Mouse (Mus musculus): ENCODE results near the gene Pid1.
"Not testable (repeated sequence)": the region's sequence is repeated elsewhere in the genome, so short reads cannot be mapped to it uniquely, and the experiment has no call there.

The Pid1 gene

DNA sequence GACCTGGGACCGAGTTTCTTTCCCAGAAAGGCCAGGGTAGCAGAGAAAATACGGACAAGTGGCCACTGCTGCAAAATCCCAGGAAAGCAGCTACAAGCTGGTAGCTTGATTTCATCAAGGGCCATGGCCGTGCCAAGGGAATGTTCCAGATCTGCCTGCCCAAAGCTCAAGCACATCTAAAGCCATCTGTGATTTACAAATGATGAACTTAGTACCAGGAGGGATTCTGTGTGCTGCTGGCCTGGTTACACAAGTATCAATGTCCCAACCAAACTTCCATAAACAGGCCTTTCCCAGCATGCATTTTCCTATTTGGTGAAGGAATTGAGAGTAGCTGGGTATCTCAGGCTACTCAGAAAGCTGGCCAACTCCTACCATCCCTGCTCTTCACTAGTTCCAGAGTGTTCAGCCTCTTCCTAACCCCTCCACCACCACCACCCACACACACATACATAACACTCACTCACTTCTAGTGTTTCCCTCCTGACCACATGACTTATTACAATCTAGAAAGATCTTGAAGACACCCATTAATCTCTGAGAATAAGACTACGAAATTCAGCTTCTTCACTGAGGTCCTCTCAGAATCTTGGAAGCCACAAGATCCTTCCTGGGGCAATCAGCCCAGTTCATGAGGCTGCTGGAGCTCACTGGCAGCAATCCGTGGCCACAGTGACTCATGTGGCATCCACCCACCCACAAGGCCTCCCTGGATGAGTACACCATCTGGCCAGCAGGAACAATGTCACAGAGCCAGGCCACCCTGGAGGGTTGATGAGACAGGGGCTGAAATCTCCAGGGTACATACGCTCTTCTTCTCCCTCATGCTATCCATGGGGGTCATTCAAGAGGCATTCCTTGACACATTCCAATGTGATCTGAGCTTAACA, 4.1 kb downstream of the Pid1 start:
- no peak for DNase-seq

DNA sequence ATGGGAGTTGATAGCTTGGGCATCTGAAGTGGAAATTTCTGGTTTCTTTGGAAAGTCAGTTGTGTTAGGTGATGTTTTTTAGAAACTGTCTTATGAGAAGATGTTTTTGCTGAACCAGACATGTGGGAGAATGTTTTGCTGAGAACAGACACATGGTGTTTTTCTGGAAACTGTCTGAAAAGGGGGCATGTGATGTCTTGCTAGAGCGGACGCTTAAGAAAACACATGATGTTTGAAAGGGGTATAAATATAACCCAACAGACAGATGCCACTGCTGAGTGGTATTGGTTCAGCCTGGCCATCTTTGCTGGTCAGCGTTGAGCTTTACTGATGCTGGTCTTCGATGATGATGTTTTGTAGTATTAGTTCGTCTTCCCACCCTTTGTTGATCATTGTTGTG, 6.8 kb downstream of the Pid1 start:
- DNase-seq, result no peak

DNA sequence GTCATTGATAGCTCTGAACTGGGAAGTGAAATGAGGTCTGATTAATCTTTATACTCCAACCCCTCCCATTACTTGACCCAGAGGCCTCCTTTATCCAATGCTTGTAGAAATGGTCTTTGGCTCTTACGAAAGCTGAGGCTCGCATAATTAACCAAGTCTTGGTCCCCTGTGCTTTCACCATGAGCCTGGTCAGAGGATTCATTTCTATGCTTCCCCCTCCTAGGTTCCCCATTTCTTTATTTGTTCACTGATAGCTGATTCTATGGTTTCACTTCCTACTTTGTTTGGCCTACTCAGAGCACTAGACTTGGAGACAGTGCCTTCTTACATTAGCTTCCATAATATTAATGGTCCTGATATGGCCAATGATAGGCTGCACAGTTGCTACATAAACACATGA, 13.7 kb downstream of the Pid1 start:
- DNase-seq, result no peak

DNA sequence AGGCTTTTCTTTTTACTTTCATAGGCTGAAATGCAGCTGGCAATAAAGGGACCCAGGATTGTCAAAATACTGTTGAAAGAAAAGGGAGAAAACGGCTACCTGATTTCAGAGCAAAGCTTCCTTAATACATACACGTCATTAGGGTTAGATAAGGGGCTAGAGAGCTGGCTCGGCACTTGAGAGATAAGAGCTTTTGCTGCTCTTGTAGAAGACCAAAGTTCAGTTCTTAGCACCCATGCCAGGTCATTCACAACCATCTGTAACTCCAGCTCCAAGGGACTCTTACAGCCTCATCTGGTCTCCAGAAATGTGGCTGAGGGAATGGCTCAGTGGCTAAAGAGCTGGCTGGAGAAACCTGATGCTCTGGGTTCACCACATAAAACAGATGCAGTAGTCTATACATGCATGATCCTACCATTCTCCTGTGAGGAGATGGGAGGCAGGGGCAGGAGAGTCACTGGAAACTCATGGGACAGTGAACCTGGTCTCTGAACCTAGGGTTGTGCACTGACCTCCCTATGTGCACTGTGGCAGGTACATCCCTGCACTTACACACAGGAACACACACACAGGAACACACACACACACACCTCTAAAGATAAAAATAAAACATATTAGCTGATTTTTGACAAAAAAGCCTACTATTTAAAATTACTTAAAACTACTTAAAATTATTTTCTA, 16.0 kb downstream of the Pid1 start:
- DNase-seq, result no peak

DNA sequence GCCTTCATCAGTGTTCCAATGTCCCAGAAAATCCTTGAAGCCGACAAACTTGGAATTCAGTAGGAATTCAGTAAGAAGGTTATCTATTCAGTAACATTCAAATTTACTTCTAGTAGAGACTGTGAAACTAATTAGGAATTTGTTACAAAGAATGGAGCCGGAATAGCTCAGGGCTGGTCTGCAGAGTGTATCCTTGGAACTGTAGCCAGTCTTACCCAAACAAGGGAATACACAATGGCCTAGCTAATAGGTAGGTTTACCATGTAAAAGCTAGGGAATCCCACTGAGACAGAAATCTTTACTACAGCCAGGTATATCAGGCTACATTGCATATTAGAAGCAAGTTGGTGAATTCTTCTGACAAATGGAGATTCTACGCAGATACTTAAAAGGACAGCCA, 31.2 kb downstream of the Pid1 start:
- DNase-seq, result not testable (repeated sequence)

DNA sequence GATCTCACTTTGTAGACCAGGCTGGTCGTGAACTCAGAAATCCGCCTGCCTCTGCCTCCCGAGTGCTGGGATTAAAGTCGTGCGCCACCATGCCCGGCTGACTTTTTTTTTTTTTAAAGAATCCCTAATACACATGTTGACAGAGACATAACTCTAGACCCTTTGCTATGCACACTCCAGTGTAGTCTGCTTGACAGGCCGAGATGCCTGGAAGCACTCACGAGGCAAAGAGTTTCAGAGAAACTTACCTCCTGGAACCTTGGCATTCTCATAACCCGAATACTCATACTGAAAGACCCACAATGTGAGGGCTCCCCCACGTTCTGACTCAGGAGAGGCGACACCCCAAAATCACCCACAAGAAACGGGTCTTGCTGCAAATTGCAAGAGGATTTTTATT, 32.1 kb downstream of the Pid1 start:
- DNase-seq, result not testable (repeated sequence)

DNA sequence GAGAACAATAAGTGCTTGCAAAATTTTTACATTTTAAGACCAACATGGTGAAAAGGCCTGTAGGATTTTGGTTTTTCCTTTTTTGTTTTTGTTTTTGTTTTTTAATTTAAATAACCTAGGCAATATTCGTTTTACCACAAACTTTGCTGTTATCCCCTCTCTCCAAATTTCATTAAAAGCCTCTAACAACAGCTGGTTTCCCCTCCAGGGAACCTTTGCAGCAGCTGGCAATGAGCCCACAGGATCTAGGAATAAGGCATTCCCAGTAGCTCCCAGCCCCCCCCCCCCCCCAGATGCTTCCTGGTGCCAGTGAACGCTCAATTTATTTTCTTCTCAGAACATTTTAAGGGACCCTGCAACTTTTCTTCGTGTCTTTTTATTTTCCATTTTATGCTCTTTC, 38.7 kb downstream of the Pid1 start:
- DNase-seq, result peak in 1 of 2 experiments; percentile 33

DNA sequence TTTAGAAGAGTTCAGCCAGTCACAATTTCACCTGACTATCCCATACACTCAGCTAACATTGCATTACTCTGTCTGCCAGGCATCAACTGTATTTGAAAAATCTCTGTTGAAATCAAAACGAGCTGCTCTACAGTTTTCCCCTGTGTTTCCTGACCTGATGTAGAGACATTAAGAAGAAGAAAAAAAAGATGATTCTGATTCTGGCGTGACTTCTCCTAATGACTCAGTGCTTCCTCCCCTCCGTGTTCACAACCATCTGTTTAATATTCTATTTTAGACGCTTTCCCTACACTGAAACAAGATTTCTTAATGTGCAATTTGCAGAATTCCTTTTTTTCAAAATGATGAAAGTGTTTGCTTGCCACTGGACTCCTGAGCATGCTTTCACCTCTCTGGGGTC, 42.7 kb downstream of the Pid1 start:
- DNase-seq, result no peak

DNA sequence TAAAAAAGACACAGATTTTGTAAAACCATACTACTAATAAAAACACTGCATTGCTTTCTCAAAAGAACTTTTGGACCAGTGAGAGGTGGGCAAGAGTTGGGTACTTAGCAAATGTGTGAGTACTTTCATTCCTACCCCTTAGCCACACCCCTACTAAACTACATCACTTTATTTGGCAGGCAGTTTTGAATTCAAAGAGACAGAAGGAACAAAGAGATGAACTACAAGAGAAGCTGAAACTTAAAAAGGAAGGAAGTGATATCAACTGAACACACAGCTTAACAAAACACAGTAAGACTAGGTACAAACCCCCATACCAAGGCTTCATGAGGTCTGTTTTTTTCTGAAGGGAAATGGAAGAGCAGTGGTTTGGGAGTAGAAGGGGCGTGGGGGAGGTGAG, 45.4 kb downstream of the Pid1 start:
- no peak for DNase-seq

DNA sequence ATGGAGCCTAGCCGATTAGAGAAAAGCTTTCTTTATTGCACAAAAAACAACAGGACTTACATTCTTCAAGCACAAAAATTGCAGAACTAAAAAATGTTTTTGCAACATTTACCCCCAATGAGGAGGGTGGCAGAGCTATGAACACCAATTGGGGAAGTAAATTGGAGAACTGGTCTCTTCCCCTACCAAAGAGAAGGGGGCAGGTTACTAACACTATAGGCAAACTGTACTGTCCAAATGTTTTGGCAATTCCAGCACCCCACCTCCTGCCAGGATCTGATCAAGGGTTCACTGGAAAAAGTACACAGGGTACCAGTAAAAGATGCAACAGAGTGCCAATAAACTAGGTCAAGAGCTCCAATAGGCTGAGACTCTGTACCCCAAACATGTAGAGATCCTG, 46.2 kb downstream of the Pid1 start:
- DNase-seq, result peak in 1 of 2 experiments; percentile 11

DNA sequence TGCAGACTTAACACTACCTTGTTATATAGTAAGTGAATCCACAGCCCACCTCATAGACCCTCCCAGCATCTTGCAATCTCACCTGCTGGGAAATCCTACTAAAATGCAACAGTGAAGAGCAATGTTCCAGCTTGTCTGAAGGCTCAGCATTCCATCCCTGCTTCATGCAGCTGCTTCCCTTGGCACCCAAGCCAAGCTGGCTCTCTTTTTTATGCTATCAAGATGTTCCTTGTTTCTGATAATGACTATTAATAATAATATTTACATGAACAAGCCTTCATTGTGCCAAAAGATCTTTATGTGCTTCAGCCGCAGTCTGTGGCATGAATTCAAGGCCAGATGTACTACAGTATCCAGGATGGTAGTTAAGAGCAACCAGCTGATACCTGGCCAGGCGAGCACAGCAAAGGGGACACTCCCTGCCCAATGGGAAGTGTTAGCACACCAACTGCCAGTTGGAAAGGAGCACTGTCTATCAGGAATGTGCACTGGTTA, 54.0 kb downstream of the Pid1 start:
- no peak for DNase-seq

DNA sequence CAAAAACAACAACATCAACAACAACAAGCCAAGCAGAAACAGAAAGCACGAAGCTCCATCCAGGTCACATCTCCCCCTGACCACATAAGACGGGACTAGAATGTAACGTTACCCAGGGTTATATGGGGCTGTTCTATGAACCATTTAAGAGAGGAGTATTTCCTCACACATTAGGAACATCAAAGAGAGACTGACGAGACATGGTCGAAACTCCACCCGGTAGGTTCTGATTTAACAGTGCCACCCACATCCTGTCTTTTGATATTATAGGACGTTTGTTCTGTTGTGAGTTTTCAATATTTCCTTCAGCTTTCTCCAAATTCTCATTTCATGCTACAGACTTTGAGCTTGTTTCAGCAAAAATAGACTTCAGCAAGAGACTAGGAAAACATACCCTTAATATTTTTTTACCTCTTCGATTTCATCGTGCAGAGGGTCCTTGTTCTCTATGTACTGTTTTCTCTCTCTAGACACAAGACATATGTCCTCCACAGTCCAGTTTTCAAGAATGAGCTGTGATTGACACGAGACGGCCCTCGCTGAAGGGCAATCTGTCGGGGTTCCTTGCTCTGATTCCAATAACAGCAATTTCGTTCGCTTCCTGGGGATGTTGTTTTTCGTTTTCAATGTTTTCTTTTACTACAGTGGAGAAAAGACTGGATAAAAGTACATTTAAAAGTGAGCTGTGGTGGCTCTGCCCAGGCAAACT, 58.1 kb downstream of the Pid1 start:
- no peak for DNase-seq

DNA sequence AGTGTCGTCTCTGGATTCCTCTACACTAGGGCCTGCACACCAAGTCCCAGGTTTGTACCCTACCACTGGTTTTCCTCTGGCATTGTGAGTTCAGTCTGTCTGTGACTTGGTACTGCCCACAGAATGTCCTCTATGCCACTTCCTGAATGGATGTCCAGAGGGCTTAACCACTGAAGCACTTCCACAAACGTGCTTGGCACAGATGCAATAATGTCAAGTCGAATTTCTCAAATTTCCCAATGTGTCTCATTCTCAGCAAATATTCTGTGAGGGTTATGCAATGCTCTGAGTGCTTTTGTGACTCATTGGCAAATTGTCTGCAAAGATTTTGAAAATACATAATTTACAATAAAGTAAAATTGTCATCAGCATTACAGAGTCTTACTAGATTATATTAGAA, 61.2 kb downstream of the Pid1 start:
- DNase-seq, result no peak

DNA sequence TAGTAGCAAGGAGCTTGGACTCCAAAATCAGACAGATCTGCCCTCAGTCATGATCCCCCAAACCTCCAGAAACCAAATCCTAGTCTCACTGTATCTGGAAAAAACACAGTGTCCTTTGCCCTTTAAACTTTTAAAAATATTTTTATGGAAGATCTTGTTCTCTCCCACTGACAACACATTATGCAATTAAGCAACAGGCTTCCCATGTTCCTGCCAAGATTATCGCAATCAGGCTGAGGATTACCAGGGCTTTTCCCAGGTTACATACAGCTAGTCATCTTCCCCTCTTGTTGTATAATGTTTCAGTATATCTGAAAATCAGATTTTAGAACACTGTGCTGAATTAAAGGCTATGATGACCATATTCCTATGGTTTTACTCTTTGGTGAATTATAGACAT, 64.3 kb downstream of the Pid1 start:
- no peak for DNase-seq

DNA sequence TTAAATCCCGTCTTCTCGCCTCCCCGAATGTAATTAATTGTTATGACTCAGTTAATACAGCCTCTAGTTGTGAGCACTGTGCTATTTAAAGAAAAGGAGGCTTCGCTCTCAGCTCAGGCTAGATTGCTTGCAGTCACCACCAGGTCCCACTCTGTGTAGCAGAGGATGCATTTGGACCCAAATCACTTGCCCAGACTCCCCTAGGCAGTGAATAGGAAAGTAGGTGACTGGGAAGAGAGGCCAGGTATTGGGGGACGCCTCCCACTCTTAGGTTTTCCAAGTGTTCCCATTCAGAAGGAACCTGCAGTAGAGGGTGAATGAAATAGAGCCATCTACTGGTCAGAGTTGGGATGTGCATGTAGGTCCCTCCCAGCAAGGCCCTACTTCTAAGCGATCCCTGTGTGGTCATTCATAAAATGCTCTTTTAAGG, 77.3 kb downstream of the Pid1 start:
- peak; percentile 51 to 61 for DNase-seq

DNA sequence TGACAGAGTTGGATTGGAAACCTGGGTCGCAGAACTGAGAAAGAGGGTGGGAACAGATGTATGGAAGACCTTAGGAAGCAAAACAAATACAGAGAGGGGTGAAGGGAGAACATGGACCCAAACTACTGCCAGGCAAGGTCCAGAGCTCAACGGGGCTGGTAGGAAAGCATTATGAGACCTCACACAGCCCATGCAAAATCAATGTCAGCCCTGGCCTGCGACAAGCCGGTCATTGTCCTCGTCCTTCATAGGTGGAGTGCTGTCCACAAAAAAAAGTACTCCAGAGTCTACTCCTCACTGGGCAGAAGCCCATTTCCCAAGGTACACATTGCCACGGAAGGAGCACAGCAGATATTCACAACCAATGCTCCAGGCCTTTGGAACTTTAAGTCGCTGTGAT, 78.4 kb downstream of the Pid1 start:
- DNase-seq, result no peak

DNA sequence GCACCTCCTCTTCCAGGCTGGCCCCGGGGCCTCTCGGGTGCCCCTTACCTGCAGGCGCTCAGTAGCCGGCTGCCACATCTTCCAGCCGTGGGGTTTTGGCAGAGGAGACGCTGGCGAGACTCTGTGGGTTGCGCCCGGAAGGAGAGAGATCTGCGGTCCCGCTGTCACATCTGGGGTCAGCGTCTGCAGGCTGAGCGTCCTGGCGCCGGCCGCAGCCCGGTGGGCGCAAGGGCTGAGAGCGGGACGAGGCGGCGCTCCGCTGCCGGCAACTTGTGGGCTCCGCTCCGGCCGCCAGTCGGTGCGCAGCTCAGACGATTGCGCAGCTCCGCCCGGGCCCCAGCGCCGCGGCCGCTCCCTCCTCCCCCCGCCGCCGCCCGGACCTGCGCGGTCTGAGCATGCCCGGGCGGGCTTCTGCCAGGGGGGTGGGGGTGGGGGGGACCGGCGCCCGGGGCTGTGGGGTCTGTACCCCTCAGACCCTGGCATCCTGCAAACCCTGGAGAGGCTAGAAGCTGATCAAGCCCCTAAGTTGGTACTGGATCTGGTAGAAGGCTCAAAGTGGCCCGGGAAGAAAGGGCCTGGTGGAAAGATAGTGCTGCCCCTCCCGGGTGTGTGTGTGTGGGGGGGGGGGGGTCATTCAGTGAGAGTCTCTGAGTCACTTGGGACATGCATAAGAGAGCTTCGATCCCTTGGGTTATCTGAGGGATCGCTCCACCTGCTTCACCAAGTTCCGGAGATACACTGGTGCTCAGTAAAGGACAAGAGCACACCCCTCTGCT, 79.5 kb downstream of the Pid1 start:
- peak; percentile 13 to 71 for DNase-seq

DNA sequence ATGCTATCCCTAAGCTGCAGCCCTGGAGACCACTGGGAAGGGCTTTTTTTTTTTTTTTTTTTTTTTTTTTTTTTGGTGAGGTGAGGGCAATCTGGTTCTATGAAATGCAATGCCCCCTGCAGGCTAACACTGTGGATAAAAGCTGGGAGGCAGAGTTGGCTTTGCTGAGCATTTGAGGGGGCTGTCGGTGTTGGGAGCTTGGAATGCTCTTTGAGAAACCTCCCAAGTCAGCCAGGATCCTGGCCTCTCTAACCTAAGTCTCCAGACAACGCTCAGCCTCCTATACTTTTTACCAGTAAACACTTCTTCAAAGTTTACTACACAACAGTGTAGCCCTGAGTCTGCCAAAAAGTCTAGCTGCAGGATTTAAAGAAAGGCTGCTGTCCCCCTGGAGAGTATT, 80.9 kb downstream of the Pid1 start:
- peak in 1 of 2 experiments; percentile 49 for DNase-seq

DNA sequence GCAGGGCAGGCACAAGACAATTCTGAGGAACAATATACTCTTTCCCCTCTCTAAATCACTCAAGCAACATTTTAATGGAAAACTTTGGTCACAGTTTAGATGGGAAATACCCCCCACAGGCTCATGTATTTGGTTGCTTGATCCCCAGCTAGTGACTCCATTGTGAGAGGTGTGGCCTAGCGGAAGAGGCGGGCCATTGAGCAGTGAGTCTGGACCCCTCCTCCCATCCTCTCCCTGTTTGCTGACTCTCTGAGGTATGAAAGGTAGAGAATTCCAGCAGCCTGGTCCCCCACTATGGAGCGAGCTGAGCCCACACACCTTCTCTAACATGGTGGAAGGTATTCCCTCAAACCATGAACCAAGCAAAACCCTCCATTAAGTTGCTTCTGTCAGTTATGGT, 83.8 kb downstream of the Pid1 start:
- DNase-seq, result no peak

DNA sequence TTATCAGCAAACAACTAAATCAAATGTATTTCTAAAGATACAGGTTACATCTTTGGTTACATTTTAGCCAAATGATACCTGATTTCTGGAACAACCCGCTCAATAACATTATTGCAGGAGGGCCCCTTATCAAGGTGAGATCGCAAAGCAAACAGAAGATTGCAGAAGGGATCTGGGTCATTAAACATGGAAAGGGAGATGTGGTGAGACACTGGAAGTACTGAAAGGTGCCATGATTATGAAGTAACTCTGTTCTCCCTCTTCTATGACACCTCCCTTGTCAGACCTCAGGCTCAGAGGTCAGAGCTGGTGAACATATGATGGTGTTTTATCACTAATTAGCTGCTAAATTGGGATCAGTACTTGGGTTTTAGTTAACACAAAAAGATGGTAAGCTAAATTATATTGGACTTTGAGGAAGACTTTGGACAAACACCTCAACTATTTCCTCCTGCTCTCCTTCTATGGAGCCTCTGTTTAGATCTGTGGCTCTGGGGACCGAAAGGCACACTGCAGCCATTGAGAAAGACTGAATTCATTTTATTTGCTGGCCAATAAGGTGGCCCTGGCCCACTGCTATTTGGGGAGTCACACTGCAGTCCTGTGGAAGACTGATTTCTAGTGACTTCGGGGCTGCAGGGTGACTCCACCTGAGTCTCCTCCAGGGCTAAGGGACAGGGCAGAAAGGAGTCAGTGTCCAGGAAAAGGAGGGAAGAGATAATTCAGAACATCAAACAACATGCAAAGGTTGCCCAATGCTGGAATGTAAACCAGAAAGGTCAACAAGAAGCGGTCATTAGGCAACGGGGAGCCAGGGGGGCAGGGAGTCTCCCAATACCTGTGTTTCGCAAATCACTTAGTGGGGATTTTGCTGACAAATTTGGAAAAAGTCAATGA, 85.4 kb downstream of the Pid1 start:
- no peak for DNase-seq

DNA sequence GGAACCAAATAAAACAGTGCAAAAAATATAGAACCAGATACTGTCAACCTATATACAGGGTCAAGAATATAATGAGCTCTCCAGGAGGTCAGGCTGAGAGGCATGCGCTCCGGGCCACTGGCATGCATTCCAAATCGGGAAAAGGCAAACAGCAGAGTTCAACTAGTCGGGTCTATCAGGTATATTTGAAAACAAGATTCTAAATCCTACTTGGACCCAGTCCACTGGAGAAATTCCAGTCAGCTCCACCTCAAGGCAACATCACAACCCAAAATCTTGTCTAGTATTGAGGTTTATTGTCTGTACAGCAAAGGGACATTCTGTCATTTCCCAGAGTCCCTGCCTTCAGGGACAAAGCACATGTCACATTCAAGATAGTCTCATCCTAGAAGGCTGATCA, 91.0 kb downstream of the Pid1 start:
- no peak for DNase-seq

Data from kidney, postnatal 36 days (tissue).